Mouse (Mus musculus) left cerebral cortex, postnatal 10 days (tissue): ENCODE data around the gene Ap3m1. TPM values are rescaled to one million over a fixed set of nuclear protein-coding genes. Genes with fewer than 3 reads are reported as not detected.
"Not testable (repeated sequence)": the region's sequence is repeated elsewhere in the genome, so short reads cannot be mapped to it uniquely, and the experiment has no call there.

Source experiments
- DNase-seq, 2 experiments: peaks; one replicate each; pipeline ENCODE4 v3.0.0; 2021 to 2022; ENCODE audit warnings: low spot score in 2 of 2, mixed read lengths in 1 of 2; ENCODE audit errors: extremely low spot score in 1 of 2
- intact Hi-C: fragments of 180-260 bp; cut with DNase I; formaldehyde crosslinking; loops from one replicate; pipeline ENCODE4 v1.15.1; 2025
- total RNA-seq, 2 experiments: library from RNA; stranded (reverse); gene quantifications; 2 replicates each; pipeline ENCODE4 v1.2.3; 2021

The Ap3m1 gene
- total RNA-seq, result 10 to 100 TPM; 79.9 to 87.7 TPM

DNA sequence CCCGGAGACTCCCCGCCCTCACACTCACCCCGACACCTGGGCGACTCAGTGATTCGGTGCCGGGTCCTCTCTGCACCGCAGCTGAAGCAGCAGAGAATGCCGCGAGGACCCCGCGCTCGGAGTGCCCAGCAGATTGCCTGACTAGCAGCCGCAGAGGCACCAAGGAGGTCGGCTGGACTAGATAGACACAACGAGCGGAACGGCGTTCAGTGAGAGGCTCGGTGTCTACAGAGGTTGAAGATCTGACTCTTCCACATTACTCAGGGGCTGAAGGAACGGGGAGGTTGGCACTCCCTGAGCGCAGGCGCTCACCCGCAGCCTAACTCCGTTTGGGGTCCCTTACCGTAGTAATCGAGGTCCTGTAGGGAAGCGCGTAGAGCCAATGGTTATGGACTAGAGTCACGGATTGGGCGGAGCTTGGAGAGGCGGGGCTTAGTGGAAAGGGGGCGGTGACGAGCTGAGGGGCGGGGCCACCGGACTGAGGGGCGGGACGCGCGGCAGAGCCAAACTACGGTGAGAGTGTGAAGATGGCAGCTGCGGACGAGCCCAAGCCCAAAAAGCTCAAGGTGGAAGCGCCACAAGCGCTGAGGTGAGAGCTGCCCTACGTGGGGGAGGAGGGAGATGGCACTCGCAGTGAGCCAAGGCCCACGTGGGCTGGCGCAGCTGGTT, at the start of gene Ap3m1, which contains the start of gene Adk:
TSS of gene Ap3m1 (minus strand) at position 397 of the 669 bp plus-strand sequence.
TSS of gene Adk (plus strand) at position 463 of the 669 bp plus-strand sequence.
- DNase-seq, result peak; percentile 90 to 92
- intact Hi-C loops, result loop anchor here (5.0 kb wide), 1 partner anchor 65 kb away; no protein-coding TSS in a partner anchor

DNA sequence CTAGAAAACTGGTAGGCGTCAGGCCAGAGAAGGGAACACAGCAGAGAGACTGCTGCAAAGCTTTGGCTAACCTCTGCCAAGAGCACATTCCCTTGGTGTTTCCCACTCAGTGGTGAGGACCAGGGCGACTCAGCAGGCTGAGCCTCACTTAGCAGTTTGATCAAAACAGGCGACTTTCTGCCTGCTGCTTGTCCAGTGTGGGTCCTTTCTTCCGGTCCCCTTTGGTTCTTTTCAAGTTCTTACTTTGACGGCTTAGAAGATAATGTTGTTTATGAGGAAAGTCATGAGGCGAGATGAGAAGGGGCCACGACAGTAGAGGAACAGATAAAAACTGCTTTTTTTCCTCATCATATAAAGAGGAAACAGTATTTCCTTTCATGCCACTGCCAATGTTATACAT, 49.3 kb upstream of the Ap3m1 start:
- intact Hi-C loops, result no loop called here
- no peak for DNase-seq

DNA sequence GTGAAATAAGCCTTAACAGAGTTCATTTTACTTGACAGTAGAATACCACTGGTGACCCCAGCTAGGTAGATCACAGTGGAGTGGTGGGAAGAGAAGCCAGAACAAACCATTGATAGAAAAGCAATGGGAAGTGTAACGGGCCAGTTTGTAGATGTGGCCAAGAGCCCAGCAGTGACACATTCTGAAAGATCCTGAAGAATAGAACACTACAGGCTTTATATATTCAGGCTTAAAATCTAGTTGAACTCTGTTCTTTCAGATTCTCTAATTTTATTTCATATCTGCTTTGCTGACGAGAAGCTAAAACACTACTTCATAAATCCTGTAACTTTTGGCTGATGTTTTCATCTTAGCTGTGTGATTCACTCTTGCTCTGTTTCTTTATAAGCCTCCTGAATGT, 48.6 kb upstream of the Ap3m1 start:
- no peak for DNase-seq
- intact Hi-C loops, result no loop called here

DNA sequence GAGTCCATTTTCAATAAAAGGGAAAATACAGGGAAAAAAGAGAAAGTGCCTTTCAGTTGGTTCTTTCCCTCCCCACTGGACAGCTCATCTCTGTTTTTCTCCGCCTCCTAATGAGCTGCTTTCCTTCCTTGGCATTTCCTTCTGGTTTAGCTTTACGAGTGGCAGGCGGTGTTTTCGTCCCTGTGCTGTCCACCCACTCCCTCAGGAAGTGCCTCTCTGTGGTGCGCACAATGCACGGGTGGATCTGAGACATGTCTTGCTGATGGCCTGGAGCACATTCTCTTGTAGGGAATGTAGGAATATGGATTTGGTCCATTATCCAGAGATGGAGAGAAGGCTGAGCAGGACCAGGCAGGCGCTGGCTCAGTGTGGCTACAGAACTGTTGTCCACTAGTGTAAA, 47.1 kb upstream of the Ap3m1 start:
- DNase-seq, result peak in 1 of 2 experiments; percentile 37
- intact Hi-C loops, result no loop called here

DNA sequence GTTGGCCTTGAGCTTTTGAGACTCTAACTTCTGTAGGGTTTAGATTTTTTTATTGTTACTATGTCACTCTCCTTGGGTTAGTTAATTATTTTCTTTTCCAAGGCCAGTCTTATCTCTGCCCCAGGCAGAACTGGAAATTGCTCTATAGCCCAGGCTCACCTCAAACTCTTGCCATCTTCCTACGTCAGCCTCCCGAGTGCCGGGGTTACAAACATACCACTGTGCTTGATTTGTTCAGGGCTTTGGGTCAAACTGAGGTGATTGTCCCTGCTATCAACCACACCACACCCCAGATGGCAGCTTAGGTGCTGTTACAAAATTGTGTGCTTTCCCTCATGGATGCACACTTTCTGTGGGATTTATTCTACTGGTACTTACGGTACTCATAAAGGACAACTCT, 44.4 kb upstream of the Ap3m1 start:
- intact Hi-C loops, result no loop called here
- DNase-seq, result no peak

DNA sequence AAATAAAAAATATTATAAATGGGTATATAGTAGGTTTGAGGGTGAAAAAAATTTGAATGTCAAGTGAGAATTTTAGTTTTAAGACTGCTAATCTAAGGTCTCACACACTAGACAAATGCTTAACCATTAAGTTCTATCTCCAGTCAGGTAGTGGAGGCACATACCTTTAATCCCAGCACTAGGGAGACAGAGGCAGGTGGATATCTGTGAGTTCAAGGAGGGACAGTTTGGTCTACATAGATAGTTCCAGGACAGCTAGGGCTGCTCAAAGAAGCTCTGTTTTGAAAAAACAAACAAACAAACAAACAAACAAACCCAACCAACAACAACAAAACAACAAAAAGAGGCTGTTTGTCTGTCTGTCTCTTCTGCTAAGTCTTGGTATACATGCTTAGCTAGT, 44.0 kb upstream of the Ap3m1 start:
- intact Hi-C loops, result no loop called here

DNA sequence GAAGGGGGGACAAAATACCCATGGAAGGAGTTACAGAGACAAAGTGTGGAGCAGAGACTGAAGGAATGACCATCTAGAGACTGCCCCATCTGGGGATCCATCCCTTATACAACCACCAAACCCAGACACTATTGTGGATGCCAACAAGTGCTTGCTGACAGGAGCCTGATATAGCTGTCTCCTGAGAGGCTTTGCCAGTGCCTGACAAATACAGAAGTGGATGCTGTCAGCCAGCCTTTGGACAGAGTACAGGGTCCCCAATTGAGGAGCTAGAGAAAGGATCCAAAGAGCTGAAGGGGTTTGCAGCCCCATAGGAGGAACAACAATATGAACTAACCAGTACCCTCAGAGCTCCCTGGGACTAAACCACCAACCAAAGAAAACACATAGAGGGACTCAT, 41.9 kb upstream of the Ap3m1 start:
- DNase-seq, intact Hi-C loops: not testable (repeated sequence)

More for the DNA sequence above, 44.0 kb upstream of the Ap3m1 start:
- DNase-seq, result no peak

DNA sequence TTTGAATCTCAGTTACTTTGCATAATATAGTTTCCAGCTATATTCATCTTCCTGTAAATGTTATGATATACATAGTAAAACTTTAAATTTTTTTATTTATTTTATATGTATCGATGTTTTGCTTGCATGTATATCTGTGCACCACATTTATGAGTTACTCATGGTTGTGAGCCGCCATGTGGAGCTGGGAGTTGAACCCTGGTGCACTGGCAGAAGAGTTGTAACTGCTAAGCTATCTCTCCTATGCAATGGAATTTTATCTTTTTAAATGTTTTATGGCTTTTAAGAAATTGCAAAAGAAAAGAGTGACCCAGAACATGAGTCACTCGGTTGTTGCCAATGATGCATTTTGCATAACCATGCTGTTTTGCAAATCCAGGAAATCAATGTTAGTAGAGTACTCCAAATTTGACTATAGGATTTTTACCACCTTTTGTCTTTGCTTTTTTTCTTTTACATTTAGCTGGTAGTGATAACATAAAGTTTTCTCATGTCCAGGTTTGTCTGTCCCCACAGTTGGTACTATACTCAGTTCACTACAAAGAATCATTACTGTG, 38.7 kb upstream of the Ap3m1 start:
- no peak for DNase-seq
- intact Hi-C loops, result no loop called here

DNA sequence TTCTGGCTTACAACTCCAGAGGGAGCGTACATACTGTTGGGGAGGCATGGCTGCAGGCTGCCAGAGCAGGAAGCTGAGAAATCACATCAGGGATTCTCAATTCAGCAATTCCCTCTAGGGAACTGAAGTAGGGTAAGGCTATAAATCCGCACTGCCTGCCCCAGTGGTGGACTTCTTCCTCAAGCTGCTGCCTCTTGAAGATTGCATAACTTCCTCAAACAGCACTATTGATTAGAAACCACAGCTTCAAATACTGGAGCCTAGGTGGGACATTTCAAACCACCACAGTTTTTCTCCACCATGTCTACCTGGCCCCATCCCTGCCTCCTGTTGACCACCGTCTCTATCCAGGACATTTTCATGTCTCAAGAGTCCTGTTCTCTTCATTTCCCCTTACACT, 38.1 kb upstream of the Ap3m1 start:
- intact Hi-C loops, result no loop called here

DNA sequence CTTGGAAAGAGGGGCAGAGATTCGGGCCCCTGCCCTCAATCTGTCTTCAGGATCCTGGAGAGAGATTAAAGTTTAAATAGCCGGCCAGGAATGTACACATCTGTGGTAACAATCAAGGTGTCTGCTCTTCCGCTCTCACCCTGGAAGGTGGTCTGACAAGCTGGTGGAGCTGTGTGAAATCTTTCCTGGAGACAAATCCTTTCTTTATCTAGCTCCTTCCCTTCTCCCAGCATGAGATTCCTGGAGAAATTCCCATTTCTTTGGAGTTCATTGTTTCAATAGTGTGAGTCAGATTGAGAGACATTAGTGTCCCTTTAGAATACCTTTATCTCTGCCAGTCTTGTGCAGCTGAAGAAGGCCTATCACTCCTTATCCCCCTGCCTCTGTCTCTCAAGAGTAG, 36.4 kb upstream of the Ap3m1 start:
- intact Hi-C loops, result no loop called here
- DNase-seq, result no peak

More for the DNA sequence above, 38.1 kb upstream of the Ap3m1 start:
- no peak for DNase-seq

DNA sequence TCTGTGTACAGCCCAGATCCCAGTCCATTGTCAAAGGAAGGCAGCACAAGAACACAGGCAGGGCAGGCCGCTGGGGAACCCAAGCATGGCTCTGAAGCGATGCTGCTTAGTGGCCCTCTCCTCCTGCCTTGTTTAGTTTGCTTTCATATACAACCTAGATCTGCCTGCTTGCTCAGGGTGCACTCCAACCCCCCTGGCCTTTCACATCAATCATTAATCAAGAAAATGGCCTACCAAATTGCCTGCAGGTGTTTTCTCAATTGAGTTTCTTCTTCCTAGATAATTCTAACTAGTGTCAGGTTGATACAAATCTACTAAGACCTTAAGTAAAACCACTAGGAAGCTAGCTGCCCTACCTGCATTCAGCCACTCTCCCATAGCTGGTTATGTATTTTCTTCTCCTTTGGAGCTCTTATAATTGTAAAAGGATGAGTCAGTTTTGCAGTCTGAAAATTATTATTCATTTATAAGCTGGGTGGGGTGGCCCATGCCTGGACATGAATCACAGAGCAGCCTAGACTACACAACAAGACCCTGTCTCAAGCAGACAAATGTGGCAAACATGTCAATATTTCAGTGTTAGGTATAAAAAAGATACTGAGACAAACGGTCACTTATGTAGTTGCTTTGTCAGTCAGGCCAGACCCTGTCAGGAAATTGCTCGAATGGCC, 35.2 kb upstream of the Ap3m1 start:
- DNase-seq, result no peak
- intact Hi-C loops, result no loop called here

DNA sequence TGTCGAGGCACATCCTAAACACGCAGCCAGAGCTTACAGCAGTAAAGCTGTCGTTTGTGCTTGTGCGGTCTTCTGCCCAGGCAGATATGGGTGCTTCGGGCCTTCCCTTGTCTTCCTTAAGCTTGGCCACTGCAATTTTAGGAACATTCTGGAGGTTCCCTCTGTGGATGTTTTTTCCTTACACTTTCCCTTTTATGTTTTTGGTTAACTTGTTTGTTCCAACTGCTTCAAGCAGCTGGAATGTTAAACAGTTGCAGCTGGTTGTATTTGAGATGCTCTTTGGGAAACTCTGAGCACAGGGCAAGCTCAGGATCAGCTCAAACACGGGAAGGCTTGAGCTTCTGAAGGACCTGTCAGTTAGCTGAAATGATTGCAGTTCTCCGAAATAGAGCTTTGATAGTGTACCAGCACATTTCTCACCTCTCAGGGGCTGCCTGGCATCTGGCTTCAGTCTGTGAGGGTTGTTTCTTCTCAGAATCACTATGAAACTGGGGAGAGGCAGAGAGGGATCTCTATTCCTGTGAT, 34.6 kb upstream of the Ap3m1 start:
- intact Hi-C loops, result no loop called here
- no peak for DNase-seq

DNA sequence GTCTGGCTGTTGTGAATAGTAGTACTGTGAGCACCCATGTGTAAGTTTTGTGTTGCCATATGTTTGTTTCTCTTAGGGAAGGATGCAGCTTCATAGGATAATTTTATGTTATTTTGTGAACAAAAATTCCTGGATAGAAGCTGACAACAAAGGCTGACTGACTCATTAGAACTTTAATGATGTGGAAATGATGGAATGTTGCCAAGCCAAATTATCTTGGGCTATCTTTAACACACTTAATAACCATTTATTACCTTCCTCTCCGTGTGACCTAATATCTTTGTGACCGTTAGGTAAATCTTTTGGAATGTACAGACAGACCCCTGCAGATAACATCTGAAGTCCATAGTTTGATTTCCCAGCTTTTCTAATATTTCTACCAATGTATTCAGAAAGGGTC, 33.8 kb upstream of the Ap3m1 start:
- intact Hi-C loops, result no loop called here

DNA sequence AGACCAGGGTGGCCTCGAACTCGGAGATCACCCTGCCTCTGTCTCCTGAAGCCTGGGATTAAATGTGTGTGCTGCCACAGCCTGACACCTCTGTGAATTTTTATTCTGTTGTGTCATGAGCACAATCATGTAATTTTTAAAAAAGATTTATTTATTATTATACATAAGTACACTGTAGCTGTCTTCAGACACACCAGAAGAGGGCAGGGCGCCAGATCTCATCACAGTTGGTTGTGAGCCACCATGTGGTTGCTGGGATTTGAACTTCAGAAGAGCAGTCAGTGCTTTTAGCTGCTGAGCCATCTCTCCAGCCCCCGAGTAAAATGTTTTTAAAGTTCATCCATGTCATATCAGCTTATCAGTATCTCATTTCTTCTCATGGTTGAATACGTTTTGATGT, 33.4 kb upstream of the Ap3m1 start:
- intact Hi-C loops, result no loop called here
- DNase-seq, result no peak

More for the DNA sequence above, 33.8 kb upstream of the Ap3m1 start:
- no peak for DNase-seq

DNA sequence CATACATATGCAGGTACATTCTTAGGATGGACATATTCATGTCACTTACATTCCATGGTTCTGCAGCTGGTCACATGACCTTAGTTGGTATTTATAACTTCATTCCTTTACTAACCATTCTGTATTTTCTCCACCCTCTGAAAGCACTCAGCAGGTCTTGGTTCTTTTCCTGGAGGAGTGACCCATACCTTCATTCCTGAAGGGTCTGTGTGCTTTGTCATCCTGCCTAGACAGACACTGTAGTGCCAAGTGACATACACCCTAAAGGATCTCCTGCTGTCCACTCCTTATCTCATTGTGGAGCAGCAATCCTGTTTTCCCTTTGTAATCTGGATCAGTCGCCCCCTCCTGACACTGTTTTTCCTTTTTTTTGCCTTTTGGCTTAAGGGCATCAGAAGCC, 30.5 kb upstream of the Ap3m1 start:
- intact Hi-C loops, result no loop called here
- no peak for DNase-seq

DNA sequence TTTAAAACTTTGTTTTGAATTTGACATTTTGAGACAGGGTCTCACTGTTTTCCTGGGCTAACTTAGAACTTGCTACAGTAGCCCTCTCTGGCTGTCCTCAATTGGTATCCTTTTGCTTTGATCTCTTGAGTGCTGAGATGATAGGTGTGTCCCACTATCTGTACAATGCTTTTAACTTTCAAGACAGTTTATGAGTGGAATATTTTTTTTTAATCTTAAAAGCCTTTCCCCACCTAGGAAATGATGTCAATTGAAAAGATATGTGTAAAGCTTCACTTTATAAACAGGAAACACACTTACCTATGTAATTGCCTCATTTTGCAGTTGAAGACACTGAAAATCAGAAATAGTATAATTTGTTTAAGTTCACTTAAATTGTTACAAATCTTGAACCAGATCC, 26.2 kb upstream of the Ap3m1 start:
- intact Hi-C loops, result no loop called here

DNA sequence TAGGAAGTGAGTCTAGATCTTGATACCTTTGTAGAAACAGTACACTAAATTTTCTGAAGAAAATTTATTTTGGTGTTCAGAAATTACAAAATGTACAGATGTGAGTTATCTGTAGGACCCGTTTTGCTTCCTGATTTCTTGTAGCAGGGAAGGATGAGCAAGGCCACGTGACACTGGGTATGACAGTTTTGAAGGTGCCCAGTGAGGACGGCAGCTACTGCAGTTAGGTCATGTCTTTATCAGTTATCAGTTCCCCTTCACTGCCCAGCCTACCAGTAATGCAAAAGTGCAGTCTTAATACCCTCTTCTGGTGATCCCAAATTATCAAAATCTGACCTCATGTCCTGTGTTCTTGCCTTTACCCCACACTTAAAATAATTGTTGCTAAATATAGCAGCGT, 25.6 kb upstream of the Ap3m1 start:
- intact Hi-C loops, result no loop called here

More for the DNA sequence above, 26.2 kb upstream of the Ap3m1 start:
- DNase-seq, result no peak

DNA sequence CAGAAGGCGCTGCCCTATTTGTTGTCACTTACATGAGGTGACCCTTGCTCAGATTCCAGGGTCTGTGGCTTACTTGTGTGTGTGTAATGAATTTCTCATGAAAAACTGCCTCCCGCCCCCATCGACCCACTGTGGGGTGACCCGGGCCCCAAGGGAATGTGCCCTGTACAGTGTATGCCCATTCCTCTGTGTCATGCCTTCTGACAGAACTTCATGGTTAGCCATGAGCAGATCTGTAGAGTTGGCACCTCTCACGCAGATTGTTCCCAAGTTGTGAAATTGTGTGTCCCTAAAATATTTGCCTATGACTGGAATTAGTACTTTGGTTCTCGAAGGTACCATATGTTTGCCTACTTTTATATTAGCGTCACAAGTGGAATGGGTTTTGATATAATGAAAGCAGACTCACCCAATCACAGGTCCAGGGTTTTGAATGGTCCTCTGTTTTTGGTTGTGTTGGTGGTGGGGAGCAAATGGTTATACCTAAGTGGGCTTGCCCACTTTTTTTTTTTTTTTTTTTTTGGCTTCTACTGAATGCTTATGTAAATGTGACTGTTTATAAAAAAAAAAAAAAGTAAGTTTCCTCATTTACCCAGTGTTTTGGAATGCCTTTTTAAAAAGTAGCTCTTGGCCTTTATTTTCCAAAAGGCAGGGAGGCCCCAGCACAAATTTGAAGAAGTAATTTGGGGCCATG, 24.3 kb upstream of the Ap3m1 start:
- DNase-seq, result no peak

More for the DNA sequence above, 25.6 kb upstream of the Ap3m1 start:
- no peak for DNase-seq

DNA sequence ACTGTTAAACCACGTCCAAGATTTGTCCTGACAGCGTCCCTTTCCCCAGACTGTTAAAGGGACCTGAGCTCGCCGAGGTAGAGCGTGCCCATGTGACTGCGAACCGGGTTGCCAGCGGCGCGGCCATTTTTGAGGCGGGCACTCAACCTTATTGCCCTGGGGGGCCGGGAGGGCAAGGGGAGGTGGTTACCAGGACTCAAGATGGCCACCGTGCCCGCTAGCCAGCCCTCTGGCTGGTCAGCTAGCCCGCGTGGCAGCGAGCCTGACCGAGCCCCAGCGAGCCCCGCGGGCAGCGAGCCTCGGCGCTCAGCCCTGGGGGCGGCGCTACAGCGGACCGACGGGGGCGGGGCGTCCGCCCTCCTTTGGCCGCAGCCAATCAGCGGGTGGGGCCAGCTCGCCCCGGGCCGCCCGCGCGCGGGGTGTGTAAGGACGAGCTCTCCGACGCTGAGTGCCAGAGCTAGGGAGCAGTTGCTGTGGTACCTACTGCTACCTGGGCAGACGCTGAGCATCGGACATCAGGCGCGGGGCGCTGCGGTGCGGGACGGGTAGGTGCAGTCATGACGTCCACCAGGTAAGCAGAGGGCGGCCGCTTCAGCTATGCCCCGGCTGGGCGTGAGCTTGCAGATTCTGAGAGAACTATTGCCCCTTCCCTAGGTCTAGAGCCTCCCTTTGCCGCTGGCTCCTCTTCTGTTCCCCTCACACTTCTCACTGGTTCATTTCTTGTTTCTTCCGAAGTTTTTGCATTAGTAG, 23.6 kb upstream of the Ap3m1 start:
- peak; percentile 76 to 93 for DNase-seq
- intact Hi-C loops, result no loop called here

More for the DNA sequence above, 24.3 kb upstream of the Ap3m1 start:
- intact Hi-C loops, result no loop called here
